ENCODE assay signal across 8 mouse cellular contexts in genomic region chr6:55519605-55520201, GRCm38 (mm10).
DNase-seq lines count a peak whose midpoint lies in the region; ATAC-seq and TF ChIP-seq lines count a peak whose summit lies in the region.

No protein-coding gene starts in this region.

- DNase-seq in MEL-GATA-1-ER (ENCODE audit: extremely low read depth, low read depth) = peak; percentile 19
- DNase-seq in cerebellum, adult 18-20 months = peak; percentile 84 to 87
- peak; percentile 44 for DNase-seq in heart, postnatal 25 days (ENCODE audit: low spot score)
- DNase-seq in layer of hippocampus, adult 11-12 months (ENCODE audit: low spot score) = peak; percentile 83
- DNase-seq in lung, embryonic 14.5 days = peak; percentile 95
- peak; percentile 58 for DNase-seq in retina, adult 2 months (ENCODE audit: low read depth, low spot score)
- peak; percentile 66 for DNase-seq in urinary bladder, postnatal 25 days (ENCODE audit: low spot score)

- 17% methylated on average over 11 of the region's 11 CpGs for WGBS in forebrain, embryonic 16.5 days
- 14% methylated on average over 11 of the region's 11 CpGs for WGBS in lung, embryonic 14.5 days

- no peaks in the 10 kb centered on the region for H3K36me3 ChIP-seq in forebrain, embryonic 16.5 days (ENCODE audit: control insufficient read depth, insufficient read depth)
- H3K36me3 ChIP-seq in lung, embryonic 14.5 days (ENCODE audit: insufficient read depth) = no peaks in the 10 kb centered on the region

- H3K4me3 ChIP-seq in forebrain, embryonic 16.5 days (replicated peaks; ENCODE audit: low read length) = no peak overlapping the region
- no peak overlapping the region for H3K4me3 ChIP-seq in lung, embryonic 14.5 days (ENCODE audit: low read depth, low read length)

- no peak overlapping the region for H3K27ac ChIP-seq in forebrain, embryonic 16.5 days (ENCODE audit: low read length)
- no peak overlapping the region for H3K27ac ChIP-seq in lung, embryonic 14.5 days (ENCODE audit: low read depth)

- H3K9me3 ChIP-seq in forebrain, embryonic 16.5 days (ENCODE audit: control insufficient read depth, low read length) = no peaks in the 10 kb centered on the region
- no peaks in the 10 kb centered on the region for H3K9me3 ChIP-seq in lung, embryonic 14.5 days (ENCODE audit: low read depth, low read length)

- TF ChIP-seq CTCF in lung, embryonic 14.5 days (IDR thresholded peaks at IDR 0.05; ENCODE audit: low read depth) = peak; percentile 87

- intact Hi-C loops in heart, postnatal 25 days (cut with DNase I) = loop anchor here (1.0 to 10.0 kb wide), 4 partner anchors 158 to 535 kb away; no protein-coding TSS in a partner anchor

- ATAC-seq in forebrain, embryonic 16.5 days = peak; percentile 94
- peak; percentile 94 for ATAC-seq in lung, embryonic 14.5 days (ENCODE audit: insufficient read depth)

- peak overlapping the region; percentile 19; the same call in 1 of the 2 replicates for H3K4me2 ChIP-seq in forebrain, embryonic 16.5 days (ENCODE audit: low read length)
- 0 out of 2 replicates have a peak overlapping the region, but pooled peaks have one; percentile 15 for H3K4me2 ChIP-seq in lung, embryonic 14.5 days

- H3K9ac ChIP-seq in forebrain, embryonic 16.5 days (replicated peaks; ENCODE audit: low read depth, low read length) = 0 out of 2 replicates have a peak overlapping the region, but pooled peaks have one; percentile 38
- no peak overlapping the region for H3K9ac ChIP-seq in lung, embryonic 14.5 days

- H3K4me1 ChIP-seq in forebrain, embryonic 16.5 days (replicated peaks; ENCODE audit: control insufficient read depth, insufficient read depth, low read length) = peaks cover 7% of the 10 kb centered on the region; the same call in 1 of the 2 replicates
- no peaks in the 10 kb centered on the region for H3K4me1 ChIP-seq in lung, embryonic 14.5 days (ENCODE audit: insufficient read depth)

- no peaks in the 10 kb centered on the region for H3K27me3 ChIP-seq in forebrain, embryonic 16.5 days (replicated peaks; ENCODE audit: control insufficient read depth, insufficient read depth, low read length)
- H3K27me3 ChIP-seq in lung, embryonic 14.5 days (ENCODE audit: insufficient read depth, low read length) = no peaks in the 10 kb centered on the region

Comparison
In these comparisons a context has a peak if more than half of its experiments do, and no peak if none do; other contexts are left out.
1. DNase-seq: peak in every context shown above with its lines; median percentile 95 in lung, embryonic 14.5 days; 86 in cerebellum, adult 18-20 months; 83 in layer of hippocampus, adult 11-12 months; 66 in urinary bladder, postnatal 25 days; 58 in retina, adult 2 months; 44 in heart, postnatal 25 days; 19 in MEL-GATA-1-ER.